Mouse (Mus musculus): ENCODE data around the gene Gm10837.

Gm10837 gene

DNA sequence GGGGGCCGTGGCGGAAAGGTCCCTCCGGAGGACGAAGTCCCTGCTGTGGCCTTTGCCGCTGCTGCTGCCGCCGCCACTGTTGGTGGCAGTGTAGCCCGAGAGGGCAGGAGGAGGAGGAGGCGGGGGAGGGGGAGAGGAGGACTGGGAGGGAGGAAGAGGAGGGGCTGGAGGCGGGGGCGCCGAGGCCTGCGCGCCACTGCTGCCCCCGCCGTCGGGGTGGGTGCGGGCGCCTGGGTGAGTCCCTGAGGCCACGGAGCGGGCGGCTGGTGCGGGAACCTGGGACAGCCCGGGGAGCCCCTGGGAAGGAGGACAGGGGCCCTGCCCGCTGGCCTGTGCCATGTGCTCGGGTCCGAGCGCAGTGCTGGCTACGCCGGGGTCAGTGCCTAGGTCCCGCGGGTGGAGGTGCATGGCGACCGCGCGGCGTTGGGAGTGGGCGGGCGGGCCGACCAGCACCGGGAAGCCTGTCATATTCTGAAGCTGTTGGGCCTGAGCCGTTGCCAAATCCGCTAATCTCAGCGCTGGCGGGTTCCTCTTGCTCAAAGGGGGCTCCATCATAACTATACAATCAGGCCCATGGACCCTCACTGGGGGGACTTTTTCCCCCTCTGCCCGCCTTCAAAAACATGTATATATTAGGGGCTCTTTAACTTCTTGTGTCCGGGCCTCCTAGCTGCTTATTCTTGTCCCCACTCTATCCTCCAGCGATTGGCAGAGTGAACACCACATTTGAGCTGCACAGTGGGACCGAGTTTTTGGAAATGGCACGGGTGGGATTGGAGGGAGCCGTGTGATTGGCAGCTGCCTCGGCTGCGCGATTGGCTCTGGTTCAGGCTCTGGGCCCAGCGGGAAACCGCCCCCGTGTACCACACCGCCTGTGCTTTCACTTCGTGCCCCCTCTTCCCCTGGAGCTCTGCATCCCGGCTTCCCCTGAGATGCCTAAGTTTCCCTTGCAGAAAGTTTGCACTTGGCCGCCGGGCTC, 25.3 kb upstream of the Gm10837 start, which contains the start of gene Zic5:
TSS of gene Zic5 (minus strand) at position 915 of the 979 bp plus-strand sequence.
- DNase-seq (ENCODE audit: low spot score) = no peak

DNA sequence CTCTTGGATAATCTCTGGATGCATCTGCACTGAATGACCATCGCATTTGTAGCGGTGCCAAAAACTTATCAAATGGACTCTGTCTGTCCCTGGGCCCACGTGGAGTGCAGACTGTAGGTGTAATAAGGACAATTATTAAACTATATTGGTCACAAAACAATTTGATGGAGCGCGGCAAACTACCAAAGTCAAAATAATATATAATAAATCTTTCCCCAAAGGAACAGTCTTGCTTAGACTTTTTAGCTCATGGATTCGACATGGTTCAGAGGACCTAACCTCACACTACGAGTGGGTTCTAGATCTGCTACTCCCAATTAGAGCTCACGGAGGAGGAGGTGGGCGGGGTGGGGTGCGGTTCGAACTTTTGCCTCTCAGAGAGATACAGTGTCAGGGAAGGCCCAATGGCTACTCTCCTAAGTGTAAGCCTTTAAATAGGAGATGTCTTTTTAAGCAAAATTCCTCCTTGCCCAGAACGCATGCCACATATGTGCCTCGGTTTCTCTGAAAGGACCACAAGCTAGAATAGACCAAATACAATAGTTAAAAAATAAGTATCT, 24.4 kb upstream of the Gm10837 start:
- no peak for DNase-seq (ENCODE audit: low spot score)

DNA sequence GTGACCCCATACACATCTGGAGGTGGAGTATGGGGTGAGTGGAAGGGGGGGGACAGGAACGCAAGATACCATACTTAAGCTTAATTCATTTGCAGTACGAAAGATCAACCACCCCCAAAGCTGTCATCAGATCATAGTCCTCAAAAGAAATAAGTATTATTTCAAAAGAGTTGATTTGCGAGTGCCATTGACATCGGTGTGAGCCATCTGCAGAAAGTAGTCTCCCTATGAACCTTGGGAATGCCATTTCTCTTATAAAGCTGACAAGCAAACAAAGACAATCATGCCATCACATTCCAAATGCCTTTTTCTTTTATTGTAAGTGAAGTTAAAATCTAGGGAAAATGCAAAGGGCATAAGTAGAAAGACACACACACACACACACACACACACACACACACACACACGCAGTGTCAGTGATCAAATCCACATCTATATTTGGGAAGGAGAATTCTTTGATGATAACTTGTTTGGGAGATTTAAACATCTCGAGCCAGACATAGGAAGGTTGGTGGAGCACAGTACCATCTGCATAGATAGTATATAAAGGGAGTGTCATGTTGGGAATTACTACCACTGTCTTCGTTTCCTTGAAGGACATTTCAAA, 23.5 kb upstream of the Gm10837 start:
- DNase-seq (ENCODE audit: low spot score) = no peak

DNA sequence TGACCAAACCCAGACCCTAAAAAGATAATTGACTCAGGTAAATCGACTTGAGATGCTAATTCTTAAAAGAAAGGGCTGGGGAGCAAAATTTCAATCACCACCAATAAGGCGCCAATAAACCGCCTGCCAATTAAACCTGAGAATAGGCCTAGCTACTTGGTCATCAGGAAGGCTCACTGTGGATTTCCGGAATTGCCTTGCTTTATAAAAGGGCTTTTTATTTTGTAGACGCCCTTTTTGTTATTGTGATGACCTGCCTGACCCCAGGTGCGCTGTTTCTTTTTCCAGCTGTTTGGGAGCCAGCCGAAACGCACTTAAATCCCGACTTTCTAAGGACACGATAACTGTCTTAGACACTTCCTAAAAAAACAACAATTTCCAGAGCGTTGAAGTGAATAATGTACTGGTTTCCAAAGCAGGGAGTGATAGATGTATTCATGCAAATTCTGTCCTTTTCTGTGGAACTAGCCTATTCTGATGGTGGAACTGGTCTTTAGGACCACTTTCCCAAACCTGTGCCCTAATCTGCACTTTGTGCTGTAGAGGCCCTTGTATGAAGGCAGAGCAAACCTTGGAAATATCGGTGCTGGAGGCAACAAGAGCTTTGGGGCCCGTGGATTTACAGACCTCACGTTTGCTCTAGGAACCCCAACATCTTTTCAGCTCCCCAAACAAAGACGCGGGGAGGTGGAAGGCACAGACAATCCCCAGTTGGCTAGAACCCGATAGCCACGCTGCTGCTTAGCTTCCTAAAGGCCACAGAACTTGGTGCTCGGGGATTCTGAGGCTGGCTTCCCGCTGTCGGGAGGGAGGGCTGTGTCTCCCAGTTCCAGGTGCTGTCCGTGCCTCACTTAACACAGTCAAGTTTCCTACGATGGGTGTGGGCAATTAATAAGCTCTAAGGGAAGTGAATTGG, 22.2 kb upstream of the Gm10837 start:
- no peak for DNase-seq (ENCODE audit: low spot score)

DNA sequence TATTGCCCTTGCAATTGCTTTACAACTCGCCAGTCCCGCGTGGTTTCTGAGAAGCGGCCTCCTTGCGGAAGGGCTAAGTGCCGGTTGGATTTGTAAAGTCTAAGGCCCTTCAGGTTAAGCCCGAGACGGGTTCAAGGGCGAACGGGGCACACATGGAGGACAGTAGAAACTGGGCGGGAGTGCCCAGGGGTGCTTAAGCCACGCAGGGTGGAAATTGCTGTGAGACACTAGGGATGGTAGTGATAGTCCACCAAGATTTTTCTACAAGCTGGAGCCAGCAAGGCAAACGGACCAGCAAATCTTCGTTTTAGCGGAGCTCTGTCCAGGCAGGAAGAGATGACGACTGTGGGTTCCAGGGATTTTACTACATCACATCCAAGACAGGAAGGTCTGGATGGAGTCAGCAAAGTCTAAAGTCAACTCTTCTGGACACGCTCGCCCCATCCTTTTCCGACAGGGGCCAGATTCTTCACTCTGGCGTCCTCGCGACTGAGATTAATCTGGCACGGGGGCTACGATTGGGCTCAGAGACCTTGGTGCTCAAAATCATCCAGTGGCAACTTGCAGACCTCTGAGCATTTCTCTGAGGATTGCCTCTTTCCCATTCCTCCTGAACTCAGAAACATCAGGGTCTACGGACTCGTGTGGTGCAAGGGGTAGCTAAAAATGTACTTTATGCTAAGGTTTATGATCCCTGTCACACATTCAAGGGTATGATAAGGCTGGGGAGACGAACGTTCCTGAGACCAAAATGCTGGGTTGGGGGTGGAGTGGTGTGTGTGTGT, 21.2 kb upstream of the Gm10837 start:
- no peak for DNase-seq (ENCODE audit: low spot score)

DNA sequence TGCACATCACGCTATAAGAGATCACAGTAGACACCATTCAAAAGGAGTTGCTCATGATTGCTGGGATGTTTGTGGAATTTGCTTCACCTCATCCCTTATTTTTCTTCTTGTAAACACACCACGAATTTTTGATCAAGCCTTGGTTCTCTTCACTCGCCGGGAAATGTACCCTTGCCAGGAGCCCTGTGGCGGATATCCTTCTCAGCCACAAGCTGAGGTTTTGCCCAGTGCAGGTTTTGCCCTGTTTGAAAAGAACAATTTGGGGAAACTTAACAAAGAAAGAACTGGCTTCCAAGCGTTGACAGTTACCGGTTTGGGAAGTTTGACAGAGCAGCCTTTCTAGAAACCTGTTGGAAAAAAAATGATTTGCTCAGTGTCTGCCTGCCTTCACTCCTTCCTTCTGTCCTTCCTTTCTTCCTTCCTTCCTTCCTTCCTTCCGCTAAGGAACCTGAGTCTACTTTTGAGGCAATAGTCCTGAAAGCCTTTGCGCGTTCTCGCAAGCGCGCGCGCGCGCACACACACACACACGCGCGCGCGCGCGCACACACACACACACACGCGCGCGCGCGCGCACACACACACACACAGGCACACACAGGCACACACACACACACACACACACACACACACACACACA, 18.8 kb upstream of the Gm10837 start:
- DNase-seq (ENCODE audit: low spot score) = no peak

DNA sequence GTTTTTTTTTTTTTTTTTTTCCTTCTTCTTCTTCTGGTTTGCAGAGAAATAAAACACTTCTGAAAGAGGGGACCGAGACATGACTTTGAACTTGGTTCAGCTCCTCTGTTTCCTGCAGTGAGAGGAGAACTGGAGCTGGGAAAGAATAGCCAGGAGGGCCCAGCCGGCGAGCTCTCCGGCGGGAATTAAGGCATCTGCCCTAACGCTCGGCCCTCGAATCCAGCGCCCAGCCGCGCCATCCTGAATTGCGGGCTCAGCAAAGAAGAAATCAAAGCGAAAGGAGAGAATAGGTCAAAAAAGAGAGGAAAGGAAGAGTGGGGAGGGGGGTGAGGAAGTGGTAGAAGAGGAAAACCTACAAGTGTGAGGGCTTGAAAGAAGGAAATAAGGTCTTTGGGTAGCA, 18.2 kb upstream of the Gm10837 start:
- DNase-seq (ENCODE audit: low spot score) = no peak

DNA sequence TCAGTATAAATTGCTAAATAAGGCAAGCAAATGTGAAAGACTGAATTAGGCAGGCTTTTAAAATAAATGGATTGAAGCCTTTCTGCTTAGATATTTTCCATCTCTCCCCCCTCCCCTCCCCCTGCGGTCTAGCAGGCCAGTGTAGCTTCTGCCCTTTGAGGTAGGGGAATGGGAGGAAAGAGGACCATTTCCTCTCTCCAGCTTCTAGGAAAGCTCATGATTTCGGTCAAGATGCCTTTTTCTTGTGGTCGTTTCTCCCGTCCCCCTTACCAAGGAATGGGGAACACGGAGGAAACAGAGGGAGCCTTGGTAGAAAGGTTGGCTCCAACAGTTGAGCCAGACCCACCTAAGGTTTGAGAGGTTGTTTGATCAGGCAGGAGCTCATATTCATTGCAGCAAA, 17.7 kb upstream of the Gm10837 start:
- no peak for DNase-seq (ENCODE audit: low spot score)

DNA sequence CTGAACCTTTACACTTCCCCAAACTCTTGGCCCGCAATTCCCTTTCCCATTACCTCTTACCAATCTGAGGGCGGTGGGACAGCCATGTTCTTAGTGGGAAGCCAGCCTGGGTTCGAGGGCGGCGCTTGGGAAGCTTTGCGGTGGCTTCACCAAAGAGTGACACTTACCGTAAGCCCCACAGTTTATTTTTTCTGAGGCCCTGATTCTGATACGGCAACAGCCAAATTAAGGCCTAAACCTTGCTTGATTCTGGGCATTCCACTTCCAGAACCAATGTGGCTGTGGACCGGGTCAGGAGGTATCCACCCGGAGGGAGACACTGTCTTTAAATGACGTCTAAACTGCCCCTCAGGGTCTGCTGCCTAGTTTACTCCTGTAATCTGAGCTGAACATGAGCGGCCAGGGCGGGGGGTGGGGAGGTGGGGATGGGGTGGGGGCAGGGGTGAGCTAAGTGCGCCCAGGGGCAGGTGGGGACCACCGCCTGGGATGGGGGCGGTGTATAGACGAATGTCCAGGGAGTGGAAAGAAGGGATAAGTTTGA, 17.1 kb upstream of the Gm10837 start:
- no peak for DNase-seq (ENCODE audit: low spot score)

DNA sequence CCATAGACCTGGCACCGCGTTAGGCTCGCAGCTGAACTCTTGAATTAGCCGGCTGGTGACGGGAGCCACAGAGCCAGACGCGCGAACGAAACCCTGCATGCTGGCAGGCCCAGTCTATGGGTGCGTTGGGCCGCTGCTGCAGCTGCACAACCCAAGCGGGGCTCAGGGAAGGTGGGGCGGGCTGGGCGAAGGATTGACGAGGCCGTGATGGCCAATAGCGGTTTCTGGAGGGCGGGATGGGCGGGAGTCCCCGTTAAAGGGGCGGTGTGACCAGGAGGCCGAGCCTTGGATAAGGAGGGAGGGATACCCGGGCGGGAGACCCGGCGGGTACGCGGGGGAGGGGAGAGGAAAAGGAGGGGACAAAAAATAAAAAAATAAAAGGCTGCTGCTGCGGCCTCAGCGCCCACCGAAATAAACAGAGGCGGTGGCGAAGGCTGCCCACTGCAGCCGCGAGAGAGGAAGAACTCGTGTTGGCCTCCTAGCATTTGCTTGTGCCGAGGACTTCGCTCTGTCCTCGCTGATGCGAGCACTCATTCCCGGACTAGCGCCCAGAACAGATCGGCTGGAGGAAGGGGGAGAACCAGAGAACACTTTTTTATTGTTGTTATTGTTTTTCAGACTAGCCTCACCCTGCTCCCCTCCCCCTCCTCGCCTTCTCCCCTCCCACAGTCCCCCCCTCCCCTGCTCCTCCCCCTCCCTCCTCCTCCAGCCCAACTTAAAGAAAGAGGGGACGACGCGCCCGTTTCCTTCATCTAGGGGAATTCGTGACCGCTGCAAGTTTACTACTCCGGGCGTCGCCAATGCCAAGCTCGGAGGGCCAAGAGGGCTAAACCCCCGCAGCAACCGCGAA, 16.1 kb upstream of the Gm10837 start:
- DNase-seq (ENCODE audit: low spot score) = no peak

DNA sequence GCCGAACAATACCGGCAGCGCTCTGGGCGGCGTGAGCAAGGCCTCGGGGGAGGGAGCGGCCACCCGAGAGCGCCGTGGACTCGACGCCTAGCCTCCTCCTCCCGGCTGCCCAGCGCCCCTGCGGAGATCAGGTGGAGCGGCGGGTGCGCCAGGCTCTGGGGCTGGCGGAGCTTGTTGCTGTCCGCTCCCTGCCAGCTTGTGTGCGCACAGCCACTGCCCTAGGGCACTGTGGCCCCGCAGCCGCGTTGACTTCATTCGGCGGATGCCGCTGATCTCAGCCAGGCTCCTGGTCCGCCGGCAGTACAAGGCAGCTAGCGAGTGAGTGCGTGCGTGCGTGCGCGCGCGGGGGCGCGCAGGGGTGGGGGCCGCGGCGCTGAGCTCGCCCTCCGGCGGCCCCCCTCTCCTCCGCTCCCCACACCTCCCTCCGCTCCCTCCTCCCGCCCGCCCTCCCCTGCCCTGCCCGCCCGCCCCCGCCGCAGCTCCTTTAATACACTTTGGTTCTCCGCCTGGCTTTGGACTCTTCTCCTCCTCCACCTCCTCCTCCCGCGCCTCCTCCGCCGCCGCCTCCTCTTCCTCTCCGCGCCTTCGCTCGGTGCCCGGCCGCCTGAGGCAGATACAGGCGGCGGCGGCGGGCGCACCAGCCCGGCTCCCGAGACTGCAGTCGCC, 15.4 kb upstream of the Gm10837 start, which contains the start of gene Zic2:
TSS of gene Zic2 (plus strand) at position 545 of the 666 bp plus-strand sequence.
- no peak for DNase-seq (ENCODE audit: low spot score)

DNA sequence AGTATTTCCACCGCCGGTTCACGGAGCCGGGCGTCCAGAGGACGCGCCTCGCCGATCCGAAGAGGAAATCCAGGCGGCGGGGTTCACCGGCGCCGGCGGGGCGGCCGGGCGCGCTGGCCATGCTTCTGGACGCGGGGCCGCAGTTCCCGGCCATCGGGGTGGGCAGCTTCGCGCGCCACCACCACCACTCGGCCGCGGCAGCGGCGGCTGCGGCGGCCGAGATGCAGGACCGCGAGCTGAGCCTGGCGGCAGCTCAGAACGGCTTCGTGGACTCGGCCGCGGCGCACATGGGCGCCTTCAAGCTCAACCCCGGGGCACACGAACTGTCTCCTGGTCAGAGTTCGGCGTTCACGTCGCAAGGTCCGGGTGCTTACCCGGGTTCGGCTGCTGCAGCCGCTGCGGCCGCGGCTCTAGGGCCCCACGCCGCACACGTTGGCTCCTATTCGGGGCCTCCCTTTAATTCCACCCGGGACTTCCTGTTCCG, 14.8 kb upstream of the Gm10837 start:
- DNase-seq (ENCODE audit: low spot score) = no peak

DNA sequence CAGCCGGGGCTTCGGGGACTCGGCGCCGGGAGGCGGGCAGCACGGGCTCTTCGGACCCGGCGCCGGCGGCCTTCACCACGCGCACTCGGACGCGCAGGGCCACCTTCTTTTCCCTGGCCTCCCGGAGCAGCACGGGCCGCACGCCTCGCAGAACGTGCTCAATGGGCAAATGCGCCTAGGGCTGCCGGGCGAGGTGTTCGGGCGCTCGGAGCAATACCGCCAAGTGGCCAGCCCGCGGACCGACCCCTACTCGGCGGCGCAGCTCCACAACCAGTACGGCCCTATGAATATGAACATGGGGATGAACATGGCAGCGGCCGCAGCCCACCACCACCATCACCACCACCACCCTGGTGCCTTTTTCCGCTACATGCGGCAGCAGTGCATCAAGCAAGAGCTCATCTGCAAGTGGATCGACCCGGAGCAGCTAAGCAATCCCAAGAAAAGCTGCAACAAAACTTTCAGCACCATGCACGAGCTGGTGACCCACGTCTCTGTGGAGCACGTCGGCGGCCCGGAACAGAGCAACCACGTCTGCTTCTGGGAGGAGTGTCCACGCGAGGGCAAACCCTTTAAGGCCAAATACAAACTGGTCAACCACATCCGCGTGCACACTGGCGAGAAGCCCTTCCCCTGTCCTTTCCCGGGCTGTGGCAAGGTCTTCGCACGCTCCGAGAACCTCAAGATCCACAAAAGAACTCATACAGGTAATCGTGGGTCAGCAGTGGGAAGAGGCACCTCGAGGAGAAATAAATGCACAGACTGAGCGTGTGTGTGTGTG, 14.2 kb upstream of the Gm10837 start:
- no peak for DNase-seq (ENCODE audit: low spot score)

DNA sequence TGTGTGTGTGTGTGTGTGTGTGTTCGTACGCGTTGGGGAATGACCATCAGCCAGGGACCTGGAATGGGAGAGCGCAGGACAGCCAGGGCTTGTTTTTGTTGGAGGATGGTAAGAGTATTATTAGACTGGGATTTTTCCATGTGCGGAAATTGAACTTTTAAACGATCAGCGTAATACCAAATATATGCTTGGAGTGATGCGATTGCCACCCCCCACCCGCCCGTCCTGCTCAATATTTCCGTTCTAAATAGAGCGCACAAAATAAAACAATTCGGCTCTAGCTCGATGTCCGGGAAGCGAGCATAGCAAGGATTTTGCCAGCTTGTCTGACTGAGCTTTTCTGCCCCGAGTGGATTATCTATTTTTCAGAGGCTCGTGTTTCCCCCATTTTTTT, 13.6 kb upstream of the Gm10837 start:
- no peak for DNase-seq (ENCODE audit: low spot score)

DNA sequence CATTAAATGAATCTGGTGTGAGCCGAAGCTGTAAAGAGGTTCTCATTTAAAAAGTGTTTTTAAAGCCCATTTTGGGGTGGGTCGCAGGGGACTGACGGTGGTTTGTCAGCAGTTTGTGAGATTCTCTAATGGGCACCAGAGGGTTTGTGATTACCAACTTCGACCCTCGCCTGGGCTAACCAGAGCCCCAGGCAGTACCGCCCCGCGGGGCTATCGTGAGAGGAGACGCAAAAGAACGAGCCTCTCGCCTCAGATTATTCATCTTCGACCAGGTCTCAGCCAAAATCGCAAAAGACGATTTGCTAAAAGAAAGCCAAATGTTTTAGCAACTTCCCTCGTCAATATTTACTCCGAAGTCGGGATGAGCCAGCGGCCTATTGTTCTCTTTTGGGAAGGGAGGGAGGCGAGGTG, 13.1 kb upstream of the Gm10837 start:
- DNase-seq (ENCODE audit: low spot score) = no peak

DNA sequence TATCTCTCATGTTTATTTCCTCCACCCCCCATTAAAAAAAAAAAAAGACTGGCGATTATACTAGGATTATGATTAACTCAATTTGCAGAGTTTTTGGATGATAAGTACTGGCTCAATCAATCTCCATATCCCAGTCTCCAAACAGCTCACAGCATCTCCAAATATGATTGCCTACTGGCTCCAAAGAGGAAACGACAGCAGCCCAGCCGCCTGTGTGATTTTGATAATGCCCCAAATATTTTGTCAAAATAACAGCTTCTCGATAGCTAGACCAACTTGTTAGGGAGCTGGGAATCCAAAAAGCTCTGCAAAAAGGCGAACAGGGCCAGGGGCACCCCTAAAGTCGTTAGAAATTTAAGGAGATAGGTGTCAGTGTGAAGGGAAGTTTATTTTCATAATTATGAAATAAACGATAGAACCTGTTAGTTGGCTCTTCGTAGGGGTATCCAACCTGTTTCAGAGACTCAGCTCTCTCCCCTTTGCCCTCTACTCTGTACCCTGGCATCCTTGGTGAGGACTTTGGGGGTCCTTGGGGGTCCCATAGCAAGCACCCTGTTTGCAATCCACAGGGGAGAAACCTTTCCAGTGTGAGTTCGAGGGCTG, 12.3 kb upstream of the Gm10837 start:
- DNase-seq (ENCODE audit: low spot score) = no peak

DNA sequence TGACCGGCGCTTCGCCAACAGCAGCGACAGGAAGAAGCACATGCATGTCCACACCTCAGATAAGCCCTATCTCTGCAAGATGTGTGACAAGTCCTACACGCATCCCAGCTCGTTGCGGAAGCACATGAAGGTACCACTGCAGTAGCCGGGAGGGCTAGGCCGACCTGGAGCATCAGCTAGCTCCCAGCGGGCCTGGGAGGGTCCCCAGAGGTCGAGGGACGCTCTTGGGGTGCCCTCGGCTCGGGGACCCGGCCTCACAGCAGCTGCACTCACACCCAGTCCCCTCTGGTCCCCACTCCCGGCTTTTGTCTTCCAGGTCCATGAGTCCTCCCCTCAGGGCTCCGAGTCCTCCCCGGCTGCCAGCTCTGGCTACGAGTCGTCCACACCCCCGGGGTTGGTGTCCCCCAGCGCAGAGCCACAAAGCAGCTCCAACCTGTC, 11.8 kb upstream of the Gm10837 start:
- DNase-seq (ENCODE audit: low spot score) = no peak
